In genomic region chr4:59932505-59933281, GRCm38 (mm10) we compare ENCODE assay signal across 8 mouse cellular contexts. TPM values are rescaled to one million over a fixed set of nuclear protein-coding genes. Genes with fewer than 3 reads are reported as not detected.
DNase-seq lines count a peak whose midpoint lies in the region; ATAC-seq and TF ChIP-seq lines count a peak whose summit lies in the region.

No protein-coding gene starts in this region.

- no peak overlapping the region for H3K4me3 ChIP-seq in heart, embryonic 14.5 days (ENCODE audit: control insufficient read depth in 1 of 2, insufficient read depth in 1 of 2, low read depth in 1 of 2, low read length in 2 of 2)
- no peak overlapping the region for H3K4me3 ChIP-seq in CH12.LX (replicated peaks in 1 of 3; ENCODE audit: low read depth in 2 of 3, low read length in 2 of 3, poor library complexity in 1 of 3)
- no peak overlapping the region for H3K4me3 ChIP-seq in hindbrain, embryonic 12.5 days
- no peak overlapping the region for H3K4me3 ChIP-seq in limb, embryonic 15.5 days
- no peak overlapping the region for H3K4me3 ChIP-seq in stomach, embryonic 14.5 days (ENCODE audit: low read depth, low read length)

- H3K79me2 ChIP-seq in CH12.LX (replicated peaks; ENCODE audit: control insufficient read depth, extremely low read depth, insufficient read depth, poor library complexity, severe bottlenecking), result no peaks in the 10 kb centered on the region

- no peak overlapping the region for H3K9ac ChIP-seq in heart, embryonic 14.5 days (ENCODE audit: low read length)
- no peak overlapping the region for H3K9ac ChIP-seq in CH12.LX (ENCODE audit: insufficient read depth, low read depth)
- no peak overlapping the region for H3K9ac ChIP-seq in hindbrain, embryonic 12.5 days
- no peak overlapping the region for H3K9ac ChIP-seq in limb, embryonic 15.5 days
- no peak overlapping the region for H3K9ac ChIP-seq in stomach, embryonic 14.5 days (replicated peaks; ENCODE audit: low read depth, low read length)

- no peak for DNase-seq in heart, postnatal 14 days
- DNase-seq in CH12.LX (ENCODE audit: extremely low read depth), result peak; percentile 54
- peak; percentile 32 for DNase-seq in cerebellum, adult 9-11 months
- DNase-seq in testis, postnatal 10 days (ENCODE audit: low spot score), result no peak

- H3K36me3 ChIP-seq in heart, embryonic 14.5 days (ENCODE audit: control insufficient read depth, insufficient read depth, low read length), result no peaks in the 10 kb centered on the region
- no peaks in the 10 kb centered on the region for H3K36me3 ChIP-seq in CH12.LX (replicated peaks in 1 of 2; ENCODE audit: control insufficient read depth in 1 of 2, insufficient read depth in 1 of 2, low read length in 1 of 2)
- no peaks in the 10 kb centered on the region for H3K36me3 ChIP-seq in hindbrain, embryonic 12.5 days
- H3K36me3 ChIP-seq in limb, embryonic 15.5 days, result no peaks in the 10 kb centered on the region
- H3K36me3 ChIP-seq in stomach, embryonic 14.5 days (ENCODE audit: control insufficient read depth, insufficient read depth, low read length), result no peaks in the 10 kb centered on the region

- no peak overlapping the region for H3K4me2 ChIP-seq in heart, embryonic 14.5 days (ENCODE audit: low read length)
- no peak overlapping the region for H3K4me2 ChIP-seq in CH12.LX (ENCODE audit: insufficient read depth, low read depth, poor library complexity, severe bottlenecking)
- H3K4me2 ChIP-seq in hindbrain, embryonic 12.5 days (replicated peaks), result no peak overlapping the region
- H3K4me2 ChIP-seq in limb, embryonic 15.5 days, result no peak overlapping the region
- no peak overlapping the region for H3K4me2 ChIP-seq in stomach, embryonic 14.5 days (replicated peaks; ENCODE audit: low read depth, low read length)

- in situ Hi-C loops in CH12.LX (cut with MboI; ENCODE audit: low pct_ligation_motif_present, low pct_unique_long_range_greater_than_20kb, low sequenced_read_pairs), result loop anchor here (5.0 kb wide), 1 partner anchor 140 kb away; no protein-coding TSS in a partner anchor

- no peak overlapping the region for H3K27ac ChIP-seq in heart, embryonic 14.5 days (replicated peaks in 1 of 2; ENCODE audit: control insufficient read depth in 1 of 2, insufficient read depth in 1 of 2, low read depth in 2 of 2, low read length in 2 of 2)
- H3K27ac ChIP-seq in CH12.LX (ENCODE audit: insufficient read depth, low read depth), result no peak overlapping the region
- H3K27ac ChIP-seq in hindbrain, embryonic 12.5 days, result no peak overlapping the region
- no peak overlapping the region for H3K27ac ChIP-seq in limb, embryonic 15.5 days
- no peak overlapping the region for H3K27ac ChIP-seq in stomach, embryonic 14.5 days (ENCODE audit: low read length)

- no peaks in the 10 kb centered on the region for H3K9me3 ChIP-seq in heart, embryonic 14.5 days (ENCODE audit: control insufficient read depth, low read length)
- no peaks in the 10 kb centered on the region for H3K9me3 ChIP-seq in CH12.LX (replicated peaks; ENCODE audit: low read length)
- H3K9me3 ChIP-seq in hindbrain, embryonic 12.5 days (replicated peaks), result no peaks in the 10 kb centered on the region
- no peaks in the 10 kb centered on the region for H3K9me3 ChIP-seq in limb, embryonic 15.5 days
- H3K9me3 ChIP-seq in stomach, embryonic 14.5 days (ENCODE audit: control insufficient read depth, low read depth, low read length), result no peaks in the 10 kb centered on the region

- peak; percentile 63 for TF ChIP-seq RAD21 in CH12.LX (IDR thresholded peaks at IDR 0.05; ENCODE audit: low read depth, low read length)

- TF ChIP-seq EP300 in CH12.LX (IDR thresholded peaks at IDR 0.05; ENCODE audit: low read length), result no peak

- no peaks in the 10 kb centered on the region for H3K4me1 ChIP-seq in heart, embryonic 14.5 days (ENCODE audit: control insufficient read depth in 2 of 2, insufficient read depth in 2 of 2, low read length in 2 of 2)
- H3K4me1 ChIP-seq in CH12.LX (ENCODE audit: control insufficient read depth in 1 of 2, insufficient read depth in 2 of 2), result no peaks in the 10 kb centered on the region
- no peaks in the 10 kb centered on the region for H3K4me1 ChIP-seq in hindbrain, embryonic 12.5 days
- H3K4me1 ChIP-seq in limb, embryonic 15.5 days, result no peaks in the 10 kb centered on the region
- H3K4me1 ChIP-seq in stomach, embryonic 14.5 days (ENCODE audit: control insufficient read depth, insufficient read depth, low read length), result no peaks in the 10 kb centered on the region

- intact Hi-C loops in heart, postnatal 14 days (cut with DNase I), result no loop called here

- no peak for TF ChIP-seq POLR2A in CH12.LX (IDR thresholded peaks at IDR 0.05; ENCODE audit: low read depth, low read length)

- 48% methylated on average over 6 of the region's 6 CpGs for WGBS in heart, embryonic 14.5 days
- 49% methylated on average over 6 of the region's 6 CpGs for WGBS in hindbrain, embryonic 12.5 days
- 54% methylated on average over 6 of the region's 6 CpGs for WGBS in limb, embryonic 15.5 days
- WGBS in stomach, embryonic 14.5 days, result 54% methylated on average over 6 of the region's 6 CpGs

- peak; percentile 47 to 62 for TF ChIP-seq CTCF in CH12.LX (conservative IDR thresholded peaks at IDR 0.05 in 1 of 2, IDR thresholded peaks at IDR 0.05 in 1 of 2; ENCODE audit: low read depth in 2 of 2, low read length in 2 of 2)

- dilution Hi-C loops in CH12.LX (cut with MboI; ENCODE audit: extremely low pct_ligation_motif_present, extremely low pct_unique_long_range_greater_than_20kb, low sequenced_read_pairs), result no loop called here

- no peaks in the 10 kb centered on the region for H3K27me3 ChIP-seq in heart, embryonic 14.5 days (ENCODE audit: control insufficient read depth, insufficient read depth, low read length)
- peaks cover 29% of the 10 kb centered on the region for H3K27me3 ChIP-seq in CH12.LX (replicated peaks)
- no peaks in the 10 kb centered on the region for H3K27me3 ChIP-seq in hindbrain, embryonic 12.5 days
- no peaks in the 10 kb centered on the region for H3K27me3 ChIP-seq in limb, embryonic 15.5 days
- H3K27me3 ChIP-seq in stomach, embryonic 14.5 days (ENCODE audit: control insufficient read depth, insufficient read depth, low read length), result no peaks in the 10 kb centered on the region

- ATAC-seq in heart, embryonic 14.5 days (ENCODE audit: insufficient number of reproducible peaks, insufficient read depth, low FRiP score, low read depth), result peak; percentile 31; the same call in 1 of the 2 replicates
- peak; percentile 77 for ATAC-seq in hindbrain, embryonic 12.5 days (ENCODE audit: low FRiP score)
- ATAC-seq in limb, embryonic 15.5 days (ENCODE audit: insufficient number of reproducible peaks, low FRiP score, low TSS enrichment, low read depth), result 0 out of 2 replicates have a peak, but pooled peaks have one; percentile 58
- ATAC-seq in stomach, embryonic 14.5 days (ENCODE audit: insufficient number of reproducible peaks, insufficient read depth, low FRiP score, low read depth), result peak; percentile 83

TF ChIP-seq in CH12.LX, 34 proteins besides CTCF, POLR2A, EP300 and RAD21:
- TF ChIP-seq ZNF384 (IDR thresholded peaks at IDR 0.05; ENCODE audit: low read depth, low read length) (peak; percentile 20; the same call in 1 of the 2 replicates), USF1 (IDR thresholded peaks at IDR 0.05; ENCODE audit: low read depth, low read length) (no peak), IRF4 (IDR thresholded peaks at IDR 0.05; ENCODE audit: low read depth, low read length) (no peak), SMC3 (IDR thresholded peaks at IDR 0.05; ENCODE audit: low read depth, low read length) (peak; percentile 38)

RNA-seq across cellular contexts. Expression of gene Slc46a2, which starts 17.8 kb away (rescaled TPM):
- 0.11 and 0.18 TPM in 2 replicates for polyA plus RNA-seq in heart, embryonic 14.5 days (2014; fragmentation: Nextera tagmentation; extraction: Ambion mirVana)
- under 1 TPM; 0.12 to 0.93 TPM for total RNA-seq in heart, postnatal 14 days (2021)
- total RNA-seq in CH12.LX (2012; rRNA removed) (not detected in 2 replicates), CH12.LX (2014; rRNA removed) (not detected in 2 replicates)
- not detected in 2 replicates for polyA plus RNA-seq in CH12.LX (2012; ENCODE audit: insufficient read length, low read depth)
- 0.09 and 0.10 TPM in 2 replicates for polyA plus RNA-seq in hindbrain, embryonic 12.5 days (2016; fragmentation: Nextera tagmentation; extraction: Ambion mirVana)
- 5.6 and 6.0 TPM in 2 replicates for polyA plus RNA-seq in limb, embryonic 15.5 days (2015; fragmentation: Nextera tagmentation; extraction: Ambion mirVana)
- polyA plus RNA-seq in stomach, embryonic 14.5 days (2014; fragmentation: Nextera tagmentation; extraction: Ambion mirVana), result 0.11 and 0.12 TPM in 2 replicates

RNA-seq across cellular contexts. Expression of gene Mup4, which starts 27.8 kb away (rescaled TPM):
- not detected in 2 replicates for polyA plus RNA-seq in heart, embryonic 14.5 days (2014; fragmentation: Nextera tagmentation; extraction: Ambion mirVana)
- total RNA-seq in heart, postnatal 14 days (2021), result not detected
- not detected in 2 replicates for total RNA-seq in CH12.LX (2012; rRNA removed)
- total RNA-seq in CH12.LX (2014; rRNA removed), result not detected in 2 replicates
- polyA plus RNA-seq in CH12.LX (2012; ENCODE audit: insufficient read length, low read depth), result not detected in 2 replicates
- not detected in 2 replicates for polyA plus RNA-seq in hindbrain, embryonic 12.5 days (2016; fragmentation: Nextera tagmentation; extraction: Ambion mirVana)
- not detected in 2 replicates for polyA plus RNA-seq in limb, embryonic 15.5 days (2015; fragmentation: Nextera tagmentation; extraction: Ambion mirVana)
- not detected in 2 replicates for polyA plus RNA-seq in stomach, embryonic 14.5 days (2014; fragmentation: Nextera tagmentation; extraction: Ambion mirVana)

RNA-seq across cellular contexts. Expression of gene Mup6, which starts 31.4 kb away (rescaled TPM):
- polyA plus RNA-seq in heart, embryonic 14.5 days (2014; fragmentation: Nextera tagmentation; extraction: Ambion mirVana), result not detected in 2 replicates
- not detected for total RNA-seq in heart, postnatal 14 days (2021)
- total RNA-seq in CH12.LX (2012; rRNA removed), result not detected in 2 replicates
- total RNA-seq in CH12.LX (2014; rRNA removed), result not detected in 2 replicates
- not detected in 2 replicates for polyA plus RNA-seq in CH12.LX (2012; ENCODE audit: insufficient read length, low read depth)
- polyA plus RNA-seq in hindbrain, embryonic 12.5 days (2016; fragmentation: Nextera tagmentation; extraction: Ambion mirVana), result not detected in 2 replicates
- polyA plus RNA-seq in limb, embryonic 15.5 days (2015; fragmentation: Nextera tagmentation; extraction: Ambion mirVana), result not detected in 2 replicates
- not detected in 2 replicates for polyA plus RNA-seq in stomach, embryonic 14.5 days (2014; fragmentation: Nextera tagmentation; extraction: Ambion mirVana)

Comparison
In these comparisons a context has a peak if more than half of its experiments do, and no peak if none do; other contexts are left out.
1. ATAC-seq: peak in every context shown above with its lines; median percentile 83 in stomach, embryonic 14.5 days; 77 in hindbrain, embryonic 12.5 days; 58 in limb, embryonic 15.5 days; 31 in heart, embryonic 14.5 days.
2. DNase-seq: peak in CH12.LX (single experiment) and cerebellum, adult 9-11 months (single experiment); none in heart, postnatal 14 days (0 of 2) and testis, postnatal 10 days (single experiment).